Mouse (Mus musculus): ENCODE data around the gene Tex261.

DNA sequence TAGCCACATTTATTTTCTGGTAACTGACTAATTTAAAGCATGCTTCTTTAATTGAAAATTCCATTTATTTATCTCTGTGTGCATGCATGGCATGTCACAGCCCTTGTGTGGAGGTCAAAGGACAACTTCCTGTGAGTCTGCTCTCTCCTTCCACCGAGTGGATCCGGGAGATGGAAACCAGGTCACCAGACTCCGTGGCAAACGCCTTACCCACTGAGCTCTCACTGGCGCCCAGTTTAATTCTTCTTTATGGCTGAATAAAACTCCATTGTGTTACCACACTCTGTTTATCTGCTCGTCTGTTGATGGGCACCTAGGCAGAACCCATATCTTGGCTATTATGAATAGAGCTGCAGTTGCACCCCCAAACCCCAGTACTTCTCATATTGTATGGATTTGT lies 53.1 kb downstream of the Tex261 start:
- TF ChIP-seq GATA1 (IDR thresholded peaks at IDR 0.05; ENCODE audit: low read length) (no peak), TAL1 (IDR thresholded peaks at IDR 0.05; ENCODE audit: low read length) (no peak)
